Mouse (Mus musculus) embryonic facial prominence, embryonic 10.5 days (tissue): Measurements from ENCODE around the gene Morn3. TPM values are rescaled to one million over a fixed set of nuclear protein-coding genes. Genes with fewer than 3 reads are reported as not detected.
"Not testable (repeated sequence)": the region's sequence is repeated elsewhere in the genome, so short reads cannot be mapped to it uniquely, and the experiment has no call there.

ENCODE experiments used
- DNase-seq: peaks from one replicate; pipeline ENCODE4 v3.0.0-alpha.2; 2017; ENCODE audit warnings: low spot score
- H3K27ac ChIP-seq: fragments of 300-500 bp; sonication (generic); replicated peaks from 2 replicates; pipeline ENCODE4 v1.5.1; 2016; ENCODE audit warnings: mild to moderate bottlenecking
- H3K27me3 ChIP-seq: fragments of 300-500 bp; sonication (generic); replicated peaks from 2 replicates; pipeline ENCODE4 v1.6.1; 2016; ENCODE audit warnings: low read depth, mild to moderate bottlenecking; ENCODE audit not compliant: poor library complexity, severe bottlenecking
- H3K36me3 ChIP-seq: fragments of 300-500 bp; sonication (generic); replicated peaks from 2 replicates; pipeline ENCODE4 v1.6.1; 2016; ENCODE audit warnings: mild to moderate bottlenecking, moderate library complexity
- H3K4me1 ChIP-seq: fragments of 300-500 bp; sonication (generic); 2 replicates; pipeline ENCODE4 v1.6.1; 2016
- H3K4me3 ChIP-seq: fragments of 300-500 bp; sonication (generic); 2 replicates; pipeline ENCODE4 v1.5.1; 2016; ENCODE audit warnings: mild to moderate bottlenecking, moderate library complexity
- H3K9me3 ChIP-seq: fragments of 300-500 bp; sonication (generic); 2 replicates; pipeline ENCODE4 v1.6.1; 2016; ENCODE audit warnings: mild to moderate bottlenecking
- WGBS: fragments of 180-500 bp; shearing (Covaris S2); methylation state at CpG from one replicate; pipeline ENCODE4 v1.1.7; 2016; 5-methylcytosine and 5-hydroxymethylcytosine counted together
- polyA plus RNA-seq: library from polyadenylated mRNA; unstranded; fragments of >200 nt; fragmentation: Nextera tagmentation; extraction: Ambion mirVana; gene quantifications from 2 replicates; pipeline ENCODE4 v1.2.1, GENCODE M21; 2016

The Morn3 gene
- polyA plus RNA-seq, 1 experiment from 2014 or later, result not detected

DNA sequence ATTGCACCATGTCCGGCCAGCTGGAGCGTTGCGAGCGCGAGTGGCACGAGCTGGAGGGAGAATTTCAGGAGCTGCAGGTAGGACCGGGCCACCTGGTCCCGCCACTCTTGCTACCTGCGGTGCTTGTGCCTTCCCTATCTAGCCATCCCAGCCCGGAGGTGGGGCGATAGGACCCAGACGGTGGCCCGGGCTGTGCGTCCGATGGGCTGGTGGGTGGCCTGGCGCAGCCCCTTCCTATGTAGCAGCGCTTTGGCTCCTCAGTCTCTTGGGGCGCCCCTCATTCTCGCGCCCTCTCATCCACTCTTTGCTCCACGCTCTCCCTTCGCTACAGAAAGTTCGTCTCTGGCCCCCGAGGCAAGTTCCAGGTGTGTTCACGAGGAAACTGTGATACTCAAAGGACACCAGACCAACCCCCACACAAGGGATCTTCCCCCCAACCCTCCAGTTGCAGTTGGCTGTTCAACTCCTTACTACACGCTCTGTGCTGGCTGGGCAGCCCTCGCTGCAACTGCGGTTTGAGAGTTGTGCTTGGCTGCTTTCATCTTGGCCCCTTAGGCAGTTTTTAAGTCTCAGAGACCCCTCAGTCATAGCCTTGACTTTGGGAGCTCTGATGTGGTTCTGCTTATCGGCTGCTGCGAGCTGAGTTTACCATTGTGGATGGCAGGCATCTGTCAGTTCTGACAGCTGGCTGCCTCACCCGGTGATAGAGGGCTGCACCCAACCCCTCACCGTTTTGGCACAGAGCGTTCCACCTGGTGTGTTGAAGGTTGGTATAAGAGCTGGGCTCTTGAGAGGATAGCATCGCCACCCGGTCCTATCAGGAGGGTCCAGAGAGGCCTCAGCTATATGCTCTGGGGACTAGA, 29.8 kb upstream of the Morn3 start:
- H3K9me3 ChIP-seq, result peaks cover 6% of the 10 kb centered on the region; the same call in 1 of the 2 replicates
- DNase-seq, result peak; percentile 75

DNA sequence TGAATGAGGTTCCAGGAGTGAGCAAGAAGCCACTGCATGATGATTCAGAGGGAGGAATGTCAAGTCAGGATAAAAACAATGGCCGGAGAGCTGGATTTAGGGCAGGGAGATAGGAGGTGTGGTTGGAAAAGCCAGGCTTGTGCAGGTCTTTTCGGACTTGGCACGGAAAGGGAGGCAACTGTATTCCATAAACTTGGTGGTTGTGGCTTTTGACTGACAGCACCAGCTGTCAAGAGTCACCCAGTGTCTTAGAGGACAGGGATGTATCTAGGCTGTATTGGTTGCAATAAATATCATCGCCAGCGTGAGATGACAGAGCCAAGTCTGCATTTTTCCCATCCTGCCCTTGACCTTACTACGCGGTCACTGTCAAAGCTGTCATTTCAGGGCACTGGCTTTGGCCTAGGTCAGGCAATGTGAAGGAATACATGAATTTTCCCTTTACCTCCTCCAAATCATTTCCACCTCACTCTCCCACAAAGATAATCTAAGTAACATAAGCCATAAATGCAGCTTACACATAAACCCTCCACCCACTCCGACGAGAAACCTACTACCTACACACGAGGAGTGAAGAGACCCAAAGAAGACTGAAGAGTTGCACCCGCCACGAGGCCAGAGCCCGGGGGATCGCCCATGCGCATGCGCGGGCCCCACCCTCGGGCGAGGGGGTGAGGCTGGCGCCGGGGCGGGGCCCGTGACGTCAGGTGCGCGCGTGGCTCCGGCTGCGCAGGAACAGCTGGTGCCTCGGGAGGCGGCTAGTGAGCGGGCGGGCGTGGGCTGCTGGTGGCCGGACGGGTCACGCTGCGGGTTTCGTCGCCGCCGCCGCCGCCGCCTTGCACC, 29.0 kb upstream of the Morn3 start:
- Histone ChIP-seq H3K27me3 (0 out of 2 replicates have a peak, but pooled peaks cover 11% of the 10 kb centered on the region), H3K9me3 (peaks cover 4% of the 10 kb centered on the region; the same call in 1 of the 2 replicates), H3K4me1 (peaks cover 31% of the 10 kb centered on the region), H3K27ac (peak overlapping the region; percentile 82), H3K4me3 (peak overlapping the region; percentile 89), H3K36me3 (peaks cover 2% of the 10 kb centered on the region; the same call in 1 of the 2 replicates)
- DNase-seq, result peak; percentile 95
- 9% methylated on average over 45 of the region's 45 CpGs for WGBS

More for the DNA sequence above, 29.8 kb upstream of the Morn3 start:
- Histone ChIP-seq H3K36me3 (peaks cover 4% of the 10 kb centered on the region; the same call in 1 of the 2 replicates), H3K27me3 (0 out of 2 replicates have a peak, but pooled peaks cover 11% of the 10 kb centered on the region), H3K4me1 (peaks cover 31% of the 10 kb centered on the region), H3K27ac (peak overlapping the region; percentile 82), H3K4me3 (peak overlapping the region; percentile 89)
- 5% methylated on average over 35 of the region's 35 CpGs for whole genome bisulfite sequencing

- 95% methylated on average over 2 of the region's 2 CpGs for WGBS
- Histone ChIP-seq H3K27me3 (no peaks in the 10 kb centered on the region), H3K4me3 (no peak overlapping the region), H3K4me1 (0 out of 2 replicates have a peak, but pooled peaks cover 3% of the 10 kb centered on the region), H3K36me3 (no peaks in the 10 kb centered on the region), H3K9me3 (no peaks in the 10 kb centered on the region), H3K27ac (no peak overlapping the region)
- no peak for DNase-seq
These were observed 21.9 kb upstream of the Morn3 start for GRCm38 (mm10) chr5:123068714-123069113.

GRCm38 (mm10) chr5:123068115-123068514, 21.3 kb upstream of the Morn3 start, which contains the start of gene Tmem120b:
Tmem120b (plus strand) TSS chr5:123068415.
- Histone ChIP-seq H3K27me3 (no peaks in the 10 kb centered on the region), H3K36me3 (no peaks in the 10 kb centered on the region), H3K4me3 (no peak within 1 kb of the TSS), H3K27ac (no peak within 1 kb of the TSS), H3K9me3 (no peaks in the 10 kb centered on the region), H3K4me1 (0 out of 2 replicates have a peak, but pooled peaks cover 3% of the 10 kb centered on the region)
- DNase-seq, result no peak
- 87% methylated on average over 12 of the region's 12 CpGs for WGBS

DNA sequence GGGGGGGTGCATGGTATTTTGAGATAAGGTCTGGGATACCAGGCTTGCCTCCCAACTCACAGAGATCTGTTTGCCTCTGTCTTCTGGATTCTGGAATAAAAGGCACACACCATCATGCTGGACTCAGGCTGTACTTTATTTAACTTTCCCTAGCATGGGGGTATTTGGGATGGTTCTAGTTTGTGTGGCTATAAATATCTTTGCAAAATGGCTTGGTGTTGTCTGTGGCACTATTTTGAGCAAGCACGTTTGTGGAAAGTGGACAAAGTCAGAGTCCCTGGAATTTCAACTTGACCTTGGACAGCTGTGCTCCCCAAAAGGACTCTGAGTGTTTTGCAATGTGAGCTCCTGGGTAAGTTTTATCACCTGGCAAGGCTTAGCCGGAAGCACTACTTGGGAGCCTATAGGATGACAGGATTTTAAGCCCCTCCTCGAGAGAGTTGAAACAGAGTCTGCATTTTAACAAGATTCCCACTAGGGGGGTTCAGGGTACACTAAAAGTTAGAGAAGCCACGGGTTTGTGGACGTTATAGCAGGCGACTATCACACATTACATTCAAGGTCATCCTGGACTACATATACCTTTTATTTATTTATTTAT, 20.7 kb upstream of the Morn3 start:
- no peaks in the 10 kb centered on the region for H3K36me3 ChIP-seq
- H3K4me3 ChIP-seq, result no peak overlapping the region
- H3K4me1 ChIP-seq, result 0 out of 2 replicates have a peak, but pooled peaks cover 3% of the 10 kb centered on the region
- no peak overlapping the region for H3K27ac ChIP-seq
- no peaks in the 10 kb centered on the region for H3K9me3 ChIP-seq
- 32% methylated on average over 6 of the region's 6 CpGs for WGBS
- H3K27me3 ChIP-seq, result no peaks in the 10 kb centered on the region
- DNase-seq, result no peak

DNA sequence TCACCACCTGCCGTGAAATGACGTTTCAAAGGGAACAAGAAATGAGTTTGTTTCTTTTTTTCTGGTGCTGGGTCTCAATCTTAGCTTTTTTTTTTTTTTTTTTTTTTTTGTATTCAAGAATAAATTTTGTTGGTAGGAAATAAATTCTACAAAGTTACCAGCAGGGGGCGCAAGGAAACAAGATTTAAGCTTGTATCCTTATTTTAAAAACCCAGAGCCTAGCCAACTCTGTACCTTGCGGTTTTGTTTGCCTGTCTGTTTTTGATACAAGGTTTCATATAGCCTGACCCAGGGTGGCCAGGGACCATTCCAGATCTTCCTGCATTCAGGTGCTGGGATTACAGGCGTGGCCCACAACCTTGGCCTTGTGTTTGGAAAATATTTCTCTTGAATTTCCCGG, 17.4 kb upstream of the Morn3 start:
- H3K9me3 ChIP-seq, result no peaks in the 10 kb centered on the region
- no peaks in the 10 kb centered on the region for H3K27me3 ChIP-seq
- H3K4me3 ChIP-seq, result no peak overlapping the region
- H3K36me3 ChIP-seq, result no peaks in the 10 kb centered on the region
- peaks cover 17% of the 10 kb centered on the region for H3K4me1 ChIP-seq
- WGBS, result 32% methylated on average over 6 of the region's 6 CpGs
- H3K27ac ChIP-seq, result no peak overlapping the region
- peak; percentile 46 for DNase-seq

- no peaks in the 10 kb centered on the region for H3K27me3 ChIP-seq
- WGBS, result 89% methylated on average over 3 of the region's 3 CpGs
- DNase-seq, result no peak
- no peaks in the 10 kb centered on the region for H3K9me3 ChIP-seq
- H3K27ac ChIP-seq, result no peak overlapping the region
- no peaks in the 10 kb centered on the region for H3K36me3 ChIP-seq
- H3K4me3 ChIP-seq, result no peak overlapping the region
- peaks cover 25% of the 10 kb centered on the region for H3K4me1 ChIP-seq
These were observed 16.3 kb upstream of the Morn3 start for GRCm38 (mm10) chr5:123063141-123063540.

DNA sequence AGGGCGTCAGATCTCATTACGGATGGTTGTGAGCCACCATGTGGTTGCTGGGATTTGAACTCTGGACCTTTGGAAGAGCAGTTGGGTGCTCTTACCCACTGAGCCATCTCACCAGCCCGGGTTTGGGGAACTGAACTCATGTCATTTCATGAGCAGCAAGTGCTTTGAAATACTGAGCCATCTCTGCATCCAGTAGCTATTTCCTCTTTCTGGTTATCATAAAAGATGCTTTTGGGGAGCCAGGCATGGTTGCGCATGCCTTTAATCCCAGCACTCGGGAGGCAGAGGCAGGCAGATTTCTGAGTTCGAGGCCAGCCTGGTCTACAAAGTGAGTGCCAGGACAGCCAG, 14.6 kb upstream of the Morn3 start:
- peaks cover 22% of the 10 kb centered on the region for H3K4me1 ChIP-seq
- not testable (repeated sequence) for H3K27ac ChIP-seq, H3K4me3 ChIP-seq, H3K27me3 ChIP-seq, H3K9me3 ChIP-seq, DNase-seq, H3K36me3 ChIP-seq
- WGBS, result 71% methylated on average over 6 of the region's 6 CpGs

- 69% methylated on average over 9 of the region's 9 CpGs for WGBS
- Histone ChIP-seq H3K27ac (no peak overlapping the region), H3K4me1 (peaks cover 22% of the 10 kb centered on the region), H3K9me3 (no peaks in the 10 kb centered on the region), H3K27me3 (no peaks in the 10 kb centered on the region), H3K36me3 (no peaks in the 10 kb centered on the region), H3K4me3 (0 out of 2 replicates have a peak overlapping the region, but pooled peaks have one; percentile 25)
- peak; percentile 54 for DNase-seq
These were observed 14.0 kb upstream of the Morn3 start for GRCm38 (mm10) chr5:123060706-123061401.

GRCm38 (mm10) chr5:123059757-123060520, 13.1 kb upstream of the Morn3 start:
- peak overlapping the region; percentile 48 for H3K27ac ChIP-seq
- DNase-seq, result peak; percentile 51

More at GRCm38 (mm10) chr5:123059757-123060520, 13.1 kb upstream of the Morn3 start:
- no peaks in the 10 kb centered on the region for H3K9me3 ChIP-seq
- no peaks in the 10 kb centered on the region for H3K27me3 ChIP-seq
- peak overlapping the region; percentile 18; the same call in 1 of the 2 replicates for H3K4me3 ChIP-seq
- 32% methylated on average over 14 of the region's 14 CpGs for WGBS
- H3K36me3 ChIP-seq, result no peaks in the 10 kb centered on the region
- H3K4me1 ChIP-seq, result peaks cover 22% of the 10 kb centered on the region
